Mouse (Mus musculus) neural tube, embryonic 11.5 days (tissue): ENCODE measurements around the gene 4930404N11Rik. TPM values are rescaled to one million over a fixed set of nuclear protein-coding genes. Genes with fewer than 3 reads are reported as not detected.

Source experiments
- ATAC-seq: fragments of 200-750 bp; cut with Nextera tagmentation; 2 replicates; pipeline ENCODE4 v1.8.0; 2017; ENCODE audit warnings: moderate number of reproducible peaks, mild to moderate bottlenecking, moderate TSS enrichment, moderate library complexity; ENCODE audit not compliant: insufficient read depth, low FRiP score, low TSS enrichment
- DNase-seq: peaks from one replicate; pipeline ENCODE4 v3.0.0-alpha.2; 2015; ENCODE audit warnings: low spot score
- H3K27ac ChIP-seq: fragments of 300-500 bp; sonication (generic); 2 replicates; pipeline ENCODE4 v1.5.1; 2014; ENCODE audit warnings: low read depth, mild to moderate bottlenecking, low read length
- H3K27me3 ChIP-seq: fragments of 300-500 bp; sonication (generic); 2 replicates; pipeline ENCODE4 v1.6.1; 2014; ENCODE audit warnings: mild to moderate bottlenecking, low read length, mixed read lengths; ENCODE audit not compliant: control insufficient read depth, insufficient read depth
- H3K36me3 ChIP-seq: fragments of 300-500 bp; sonication (generic); 2 replicates; pipeline ENCODE4 v1.6.1; 2014; ENCODE audit warnings: mild to moderate bottlenecking, low read length, moderate library complexity, mixed read lengths; ENCODE audit not compliant: control insufficient read depth, insufficient read depth
- H3K4me1 ChIP-seq: fragments of 300-500 bp; sonication (generic); 2 replicates; pipeline ENCODE4 v1.6.1; 2014; ENCODE audit warnings: low read length, mixed read lengths; ENCODE audit not compliant: control insufficient read depth, insufficient read depth
- H3K4me2 ChIP-seq: fragments of 300-500 bp; sonication (generic); 2 replicates; pipeline ENCODE4 v1.6.1; 2014; ENCODE audit warnings: low read depth, mild to moderate bottlenecking, moderate library complexity
- H3K4me3 ChIP-seq: fragments of 300-500 bp; sonication (generic); 2 replicates; pipeline ENCODE4 v1.5.1; 2014; ENCODE audit warnings: low read depth, low read length
- H3K9ac ChIP-seq: fragments of 300-500 bp; sonication (generic); 2 replicates; pipeline ENCODE4 v1.6.1; 2014; ENCODE audit warnings: mild to moderate bottlenecking, low read length
- H3K9me3 ChIP-seq: fragments of 300-500 bp; sonication (generic); 2 replicates; pipeline ENCODE4 v1.6.1; 2016; ENCODE audit warnings: low read length; ENCODE audit not compliant: control insufficient read depth
- WGBS: fragments of 180-500 bp; shearing (Covaris S2); extraction: QIAGEN DNeasy Blood & Tissue Kit; methylation state at CpG from one replicate; pipeline ENCODE4 v1.1.7; 2014; 5-methylcytosine and 5-hydroxymethylcytosine counted together
- polyA plus RNA-seq: library from polyadenylated mRNA; unstranded; fragments of >200 nt; fragmentation: Nextera tagmentation; extraction: Ambion mirVana; gene quantifications from 2 replicates; pipeline ENCODE4 v1.2.1, GENCODE M21; 2014

The 4930404N11Rik gene
- 0.20 and 0.50 TPM in 2 replicates for polyA plus RNA-seq

DNA sequence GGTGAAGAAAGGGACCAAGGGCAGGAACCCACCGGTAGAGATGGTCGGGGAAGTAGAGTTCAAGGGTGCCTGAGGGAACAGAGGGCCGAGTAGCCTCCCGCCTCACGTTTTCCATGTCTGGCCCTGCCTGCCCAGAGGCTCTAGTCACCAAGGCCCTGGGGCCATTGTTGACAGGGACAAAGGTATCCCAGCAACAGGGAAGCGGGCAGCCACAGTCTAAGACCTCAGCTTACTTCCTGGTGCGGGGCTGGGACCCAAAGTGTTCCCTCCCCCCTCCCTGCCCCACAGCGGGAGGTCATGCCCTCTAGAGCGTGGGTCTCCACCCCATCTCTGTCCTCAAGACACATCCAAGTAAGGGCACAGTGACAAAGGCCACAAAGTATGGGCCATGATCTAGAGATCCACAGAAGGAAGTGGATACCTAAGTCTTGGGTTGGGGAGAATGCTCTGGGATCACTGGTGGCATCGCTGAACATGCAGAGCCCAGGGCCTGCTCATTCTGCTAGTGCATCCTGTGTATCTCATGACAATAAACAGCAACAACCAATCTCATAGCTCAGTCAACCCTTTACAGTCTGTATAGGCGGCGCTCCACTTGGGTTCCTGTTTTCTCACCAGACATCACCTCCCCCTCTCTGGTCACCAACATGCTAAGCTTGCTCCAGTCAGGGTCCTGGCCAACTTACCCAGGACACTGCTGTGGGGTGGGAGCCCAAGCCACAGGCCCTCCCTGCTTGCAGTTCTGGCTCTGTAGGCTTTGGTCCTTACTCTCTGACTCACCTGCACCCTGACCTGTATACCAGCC lies at the start of gene 4930404N11Rik:
TSS of gene 4930404N11Rik (minus strand) at position 145 of the 805 bp plus-strand sequence.
- DNase-seq = peak; percentile 67
- H3K27ac ChIP-seq = no peak within 1 kb of the TSS; the same call in 1 of the 2 replicates
- 26% methylated on average over 12 of the region's 12 CpGs for WGBS
- H3K9me3 ChIP-seq = no peaks in the 10 kb centered on the region
- H3K36me3 ChIP-seq = peaks cover 31% of the 10 kb centered on the region
- peak within 1 kb of the TSS; percentile 50 for H3K4me2 ChIP-seq
- peak within 1 kb of the TSS; percentile 15 for H3K4me3 ChIP-seq
- peaks cover 15% of the 10 kb centered on the region for H3K27me3 ChIP-seq
- H3K4me1 ChIP-seq = peaks cover 30% of the 10 kb centered on the region
- peak within 1 kb of the TSS; percentile 37; the same call in 1 of the 2 replicates for H3K9ac ChIP-seq
- no peak for ATAC-seq

DNA sequence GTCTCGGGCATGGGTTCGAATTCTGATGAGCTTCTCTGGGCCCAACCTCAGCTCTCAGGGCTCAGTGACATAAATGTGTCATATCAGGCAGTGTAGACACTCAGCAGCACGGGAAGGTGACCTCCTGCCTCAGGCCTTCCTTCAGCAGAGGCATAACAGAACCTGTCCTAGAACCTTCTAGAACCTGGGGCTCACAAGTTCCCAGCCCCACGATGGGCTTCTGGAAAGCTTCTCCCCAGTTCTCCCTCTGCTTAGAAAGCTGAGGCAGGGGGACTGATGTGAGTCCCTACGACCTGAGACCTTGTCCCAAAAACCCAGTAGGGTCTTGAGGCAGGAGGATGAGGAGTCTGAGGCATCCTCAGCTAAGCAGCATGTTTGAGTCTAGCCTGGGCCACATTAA lies 49.5 kb upstream of the 4930404N11Rik start:
- H3K9me3 ChIP-seq = no peaks in the 10 kb centered on the region
- DNase-seq (no peak), ATAC-seq (no peak)
- H3K9ac ChIP-seq = no peak overlapping the region
- H3K27me3 ChIP-seq = no peaks in the 10 kb centered on the region
- no peak overlapping the region for H3K27ac ChIP-seq
- H3K36me3 ChIP-seq = no peaks in the 10 kb centered on the region
- 80% methylated on average over 5 of the region's 5 CpGs for WGBS
- H3K4me2 ChIP-seq = no peak overlapping the region
- H3K4me3 ChIP-seq = no peak overlapping the region
- H3K4me1 ChIP-seq = peaks cover 40% of the 10 kb centered on the region

DNA sequence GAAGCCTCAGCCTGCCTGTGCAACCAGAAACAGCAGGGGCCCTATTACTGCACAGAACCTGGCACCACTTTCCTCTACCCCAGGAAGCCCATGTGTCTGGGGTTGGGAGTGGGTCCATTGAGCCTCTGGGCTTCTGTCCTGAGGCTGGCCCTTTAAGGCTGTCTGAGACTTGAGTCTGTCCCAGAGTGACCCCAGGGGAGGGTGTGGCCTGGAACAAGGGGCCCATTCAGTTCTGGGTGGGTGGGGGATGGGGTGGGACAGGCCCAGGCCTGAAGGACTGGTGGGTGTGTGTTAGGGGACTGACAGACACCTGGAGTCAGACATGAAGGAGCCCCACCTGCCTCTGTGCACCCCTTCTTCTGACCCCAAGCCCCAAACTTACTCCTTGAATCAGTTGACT lies 49.1 kb upstream of the 4930404N11Rik start:
- Histone ChIP-seq H3K27me3 (no peaks in the 10 kb centered on the region), H3K4me2 (peak overlapping the region; percentile 5; the same call in 1 of the 2 replicates), H3K4me1 (peaks cover 42% of the 10 kb centered on the region), H3K36me3 (no peaks in the 10 kb centered on the region), H3K9me3 (no peaks in the 10 kb centered on the region), H3K27ac (peak overlapping the region; percentile 23; the same call in 1 of the 2 replicates), H3K4me3 (no peak overlapping the region), H3K9ac (no peak overlapping the region)
- ATAC-seq (no peak), DNase-seq (peak; percentile 72)

DNA sequence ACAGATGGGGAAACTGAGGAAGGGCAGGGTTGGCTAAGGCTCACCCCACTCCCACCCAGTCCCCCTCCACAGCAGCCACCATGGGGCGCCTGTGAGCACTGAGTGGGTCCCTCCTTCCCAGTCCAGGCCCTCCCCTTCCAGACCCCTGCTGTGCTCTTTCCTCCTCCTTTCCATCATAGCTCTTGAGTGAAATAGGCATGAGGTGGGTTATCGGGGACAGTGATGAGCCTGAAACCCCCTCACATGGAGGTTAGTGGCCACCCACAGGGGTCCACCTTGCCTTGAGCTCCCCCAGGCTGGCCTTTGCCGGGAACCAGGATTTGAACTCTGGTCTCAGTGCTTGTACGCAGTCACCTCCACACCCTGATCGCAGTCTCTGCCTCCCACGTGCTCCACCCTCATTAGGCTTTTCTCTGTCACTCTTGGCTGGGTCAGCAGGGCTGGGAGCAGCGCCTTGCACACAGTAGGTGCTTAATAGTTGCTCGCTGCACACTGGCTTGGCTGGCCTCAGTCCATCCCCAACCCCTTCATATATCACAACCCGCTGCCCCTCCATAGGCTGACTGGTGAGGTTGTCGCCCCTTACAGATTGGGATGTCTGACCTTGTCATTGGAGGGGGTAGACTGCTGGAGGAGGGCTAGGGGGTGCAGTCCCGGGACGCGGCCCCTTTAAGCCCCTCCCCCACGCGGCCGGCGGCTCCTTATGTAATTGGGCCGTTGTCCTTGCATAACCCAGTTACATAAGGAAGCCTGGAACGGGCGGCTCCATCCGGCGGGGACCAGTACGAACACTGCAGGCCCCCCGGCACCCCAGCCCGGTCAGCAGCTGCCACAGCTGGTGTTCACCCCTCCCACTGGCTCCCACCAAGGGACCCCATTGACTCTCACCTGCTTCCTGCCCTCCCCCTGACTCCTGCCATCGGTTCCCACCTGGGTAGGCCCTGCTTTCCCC lies 48.0 kb upstream of the 4930404N11Rik start:
- H3K9me3 ChIP-seq = no peaks in the 10 kb centered on the region
- H3K27me3 ChIP-seq = no peaks in the 10 kb centered on the region
- H3K4me3 ChIP-seq = no peak overlapping the region
- H3K27ac ChIP-seq = no peak overlapping the region
- peak; percentile 77 for DNase-seq
- H3K9ac ChIP-seq = peak overlapping the region; percentile 39
- no peaks in the 10 kb centered on the region for H3K36me3 ChIP-seq
- peak overlapping the region; percentile 5; the same call in 1 of the 2 replicates for H3K4me2 ChIP-seq
- ATAC-seq = no peak
- WGBS = 23% methylated on average over 26 of the region's 26 CpGs
- peaks cover 45% of the 10 kb centered on the region for H3K4me1 ChIP-seq

DNA sequence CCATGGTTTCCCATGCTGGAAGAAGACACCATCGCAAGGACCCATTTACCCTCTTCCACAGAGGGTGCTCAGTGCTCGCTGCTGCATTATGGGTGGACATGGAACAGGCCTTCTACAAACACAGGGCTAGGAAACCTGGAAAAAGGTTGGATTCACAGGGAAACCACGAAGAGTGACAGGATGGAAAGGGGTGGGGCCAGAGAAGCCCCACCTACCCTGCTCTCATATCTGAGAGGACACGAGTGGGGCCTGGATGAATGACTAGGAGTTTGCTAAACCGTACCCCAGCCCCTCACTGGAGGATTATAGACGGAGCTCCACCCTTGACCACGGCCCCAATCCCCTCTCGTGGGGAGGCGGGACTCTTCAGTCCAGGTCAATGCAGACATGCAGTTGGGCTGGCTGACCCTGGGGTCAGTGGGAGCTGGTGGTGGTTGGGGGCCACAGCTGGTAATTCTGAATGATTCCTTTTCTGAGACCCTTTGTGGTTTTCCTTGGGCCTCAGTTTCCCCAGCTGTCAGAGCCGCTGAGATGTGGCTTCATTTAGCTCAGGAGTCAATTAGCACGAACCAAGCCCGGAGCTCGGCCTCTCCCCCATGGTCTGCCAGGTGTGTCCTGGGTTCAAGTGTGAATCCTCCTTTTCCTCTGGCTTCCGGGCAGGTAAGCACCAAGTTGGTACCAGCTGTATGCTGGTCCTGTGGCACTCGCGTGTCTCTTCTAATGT lies 47.1 kb upstream of the 4930404N11Rik start:
- Histone ChIP-seq H3K4me1 (peaks cover 49% of the 10 kb centered on the region), H3K9me3 (no peaks in the 10 kb centered on the region), H3K27me3 (peaks cover 5% of the 10 kb centered on the region; the same call in 1 of the 2 replicates), H3K4me2 (no peak overlapping the region), H3K27ac (no peak overlapping the region; the same call in 1 of the 2 replicates), H3K9ac (no peak overlapping the region), H3K4me3 (no peak overlapping the region), H3K36me3 (no peaks in the 10 kb centered on the region)
- WGBS = 80% methylated on average over 16 of the region's 16 CpGs
- DNase-seq (no peak), ATAC-seq (no peak)

DNA sequence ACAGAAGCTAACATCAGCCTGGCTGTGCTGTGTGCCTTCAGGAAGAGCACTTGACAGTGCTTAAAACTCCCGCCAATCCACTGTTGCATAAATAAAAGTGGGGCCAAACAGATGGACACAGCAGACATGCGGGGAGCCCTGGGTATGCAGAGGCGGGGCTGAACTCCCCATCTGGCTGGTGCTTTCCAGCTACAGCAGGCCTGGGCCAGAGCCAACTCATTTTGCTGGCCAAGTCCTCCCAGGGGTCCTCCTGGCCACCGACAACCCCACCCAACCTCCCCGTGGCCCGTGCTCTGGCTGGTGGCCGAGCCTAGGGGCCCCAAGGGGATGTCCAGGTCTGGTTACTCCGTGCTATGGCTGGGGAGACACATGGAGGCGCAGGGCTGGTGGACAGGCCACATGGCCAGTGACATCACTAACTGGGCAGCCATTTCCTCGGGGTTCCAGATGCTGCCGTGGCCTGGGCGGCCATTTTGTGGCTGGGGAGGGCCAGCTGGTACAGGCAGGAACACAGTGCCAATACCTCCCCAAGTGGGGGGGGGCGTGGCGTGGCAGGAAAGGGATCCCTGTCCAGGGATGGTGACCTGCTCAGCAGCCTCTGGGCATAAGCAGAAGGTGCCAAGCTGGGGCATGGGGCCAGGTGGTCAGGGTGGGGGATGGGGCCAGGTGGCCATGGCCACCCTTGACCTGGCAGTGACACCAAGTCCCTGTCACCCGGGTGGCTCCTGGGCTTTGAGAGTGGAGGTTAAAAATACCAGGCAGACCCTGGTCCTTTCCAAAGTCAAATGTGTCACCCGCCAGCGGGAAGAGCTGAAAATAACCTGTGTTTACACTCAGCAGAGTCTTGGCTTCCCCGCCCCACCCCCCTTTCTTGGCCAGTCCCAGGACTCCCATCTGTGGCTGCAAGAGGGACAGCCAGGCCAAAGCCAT lies 46.1 kb upstream of the 4930404N11Rik start:
- 74% methylated on average over 17 of the region's 18 CpGs for WGBS
- H3K9me3 ChIP-seq = no peaks in the 10 kb centered on the region
- peak overlapping the region; percentile 39; the same call in 1 of the 2 replicates for H3K27ac ChIP-seq
- H3K27me3 ChIP-seq = peaks cover 10% of the 10 kb centered on the region
- no peak overlapping the region for H3K4me2 ChIP-seq
- ATAC-seq (no peak), DNase-seq (no peak)
- H3K9ac ChIP-seq = no peak overlapping the region; the same call in none of the 2 replicates
- no peak overlapping the region for H3K4me3 ChIP-seq
- peaks cover 53% of the 10 kb centered on the region for H3K4me1 ChIP-seq
- H3K36me3 ChIP-seq = no peaks in the 10 kb centered on the region

DNA sequence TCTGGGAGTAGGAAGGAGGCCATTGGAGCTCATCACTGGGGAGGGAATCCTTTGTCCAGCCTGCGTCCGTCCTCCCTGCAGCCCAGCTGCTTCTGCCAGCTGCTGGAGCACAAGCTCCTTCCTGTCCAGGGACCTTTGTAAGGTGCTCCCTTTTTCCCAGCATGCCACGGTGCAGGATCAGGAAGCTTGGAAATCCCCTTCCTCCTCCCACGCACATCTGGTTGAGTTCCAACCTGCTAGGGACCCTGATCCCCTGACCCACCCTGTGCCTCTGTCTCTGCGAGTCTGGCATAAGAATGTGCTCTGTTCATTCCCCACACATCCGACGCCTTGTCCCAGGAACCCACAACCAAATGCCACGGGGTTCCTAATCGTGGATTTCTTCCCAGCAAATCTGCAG lies 45.4 kb upstream of the 4930404N11Rik start:
- no peaks in the 10 kb centered on the region for H3K9me3 ChIP-seq
- no peak overlapping the region for H3K27ac ChIP-seq
- peaks cover 53% of the 10 kb centered on the region for H3K4me1 ChIP-seq
- H3K4me3 ChIP-seq = no peak overlapping the region
- H3K36me3 ChIP-seq = no peaks in the 10 kb centered on the region
- DNase-seq (no peak), ATAC-seq (no peak)
- H3K27me3 ChIP-seq = peaks cover 17% of the 10 kb centered on the region
- WGBS = 81% methylated on average over 9 of the region's 9 CpGs
- H3K4me2 ChIP-seq = 0 out of 2 replicates have a peak overlapping the region, but pooled peaks have one; percentile 4
- H3K9ac ChIP-seq = no peak overlapping the region
